8 mouse cellular contexts compared by ENCODE assay signal in genomic region chr2:59745428-59745827, GRCm38 (mm10).
A peak's percentile ranks its signal among the peaks of the same experiment; 100 is the strongest.
DNase-seq lines count a peak whose midpoint lies in the region; ATAC-seq and TF ChIP-seq lines count a peak whose summit lies in the region.

No protein-coding gene starts in this region.

- DNase-seq in heart, adult 2 months = peak; percentile 37 to 56
- peak; percentile 88 for DNase-seq in brain, adult 2 months (ENCODE audit: low read depth, low spot score)
- DNase-seq in kidney, postnatal 14 days = peak; percentile 65
- DNase-seq in lung, postnatal 14 days = peak; percentile 79
- peak; percentile 37 for DNase-seq in right cerebral cortex, postnatal 25 days

- H3K4me2 ChIP-seq in heart, embryonic 12.5 days = no peak overlapping the region
- H3K4me2 ChIP-seq in forebrain, embryonic 12.5 days = no peak overlapping the region

- intact Hi-C loops in heart, adult 2 months (cut with DNase I) = loop anchor here (1.0 to 5.0 kb wide), 3 partner anchors 73 to 204 kb away; partner anchors contain the start of gene Tanc1

- no peaks in the 10 kb centered on the region for H3K36me3 ChIP-seq in heart, adult 2 months (ENCODE audit: control insufficient read depth, insufficient read depth, low read length)
- peaks cover 8% of the 10 kb centered on the region; the same call in 1 of the 2 replicates for H3K36me3 ChIP-seq in heart, embryonic 12.5 days
- H3K36me3 ChIP-seq in forebrain, embryonic 12.5 days (replicated peaks) = no peaks in the 10 kb centered on the region

- no peak overlapping the region for H3K27ac ChIP-seq in heart, adult 2 months
- H3K27ac ChIP-seq in heart, embryonic 12.5 days (ENCODE audit: poor library complexity, severe bottlenecking) = no peak overlapping the region
- H3K27ac ChIP-seq in forebrain, embryonic 12.5 days = no peak overlapping the region

- peak; percentile 88 for TF ChIP-seq CTCF in heart, adult 2 months (IDR thresholded peaks at IDR 0.05)

- H3K27me3 ChIP-seq in heart, adult 2 months (ENCODE audit: control insufficient read depth, insufficient read depth, low read length) = no peaks in the 10 kb centered on the region
- H3K27me3 ChIP-seq in heart, embryonic 12.5 days (replicated peaks) = no peaks in the 10 kb centered on the region
- no peaks in the 10 kb centered on the region for H3K27me3 ChIP-seq in forebrain, embryonic 12.5 days

- no peaks in the 10 kb centered on the region; the same call in 1 of the 2 replicates for H3K79me2 ChIP-seq in heart, adult 2 months (replicated peaks; ENCODE audit: control insufficient read depth, insufficient read depth, low read length)

- no peaks in the 10 kb centered on the region for H3K9me3 ChIP-seq in heart, embryonic 12.5 days (replicated peaks)
- H3K9me3 ChIP-seq in forebrain, embryonic 12.5 days = no peaks in the 10 kb centered on the region

- TF ChIP-seq POLR2A in heart, adult 2 months (IDR thresholded peaks at IDR 0.05; ENCODE audit: insufficient read depth, low read depth, low read length) = no peak

- 33% methylated on average over 6 of the region's 6 CpGs for WGBS in heart, adult 2 months
- WGBS in heart, embryonic 12.5 days = 36% methylated on average over 6 of the region's 6 CpGs
- WGBS in forebrain, embryonic 12.5 days = 34% methylated on average over 6 of the region's 6 CpGs

- no peak overlapping the region for H3K9ac ChIP-seq in heart, adult 2 months (ENCODE audit: low read depth, low read length)
- H3K9ac ChIP-seq in heart, embryonic 12.5 days = no peak overlapping the region
- no peak overlapping the region for H3K9ac ChIP-seq in forebrain, embryonic 12.5 days

- no peak for ATAC-seq in heart, embryonic 12.5 days (ENCODE audit: insufficient number of reproducible peaks, low FRiP score)
- peak; percentile 34 for ATAC-seq in CD4-positive, CD25-positive, alpha-beta regulatory T cell, adult 4 months
- ATAC-seq in forebrain, embryonic 12.5 days (ENCODE audit: low FRiP score) = 0 out of 2 replicates have a peak, but pooled peaks have one; percentile 36

- 0 out of 2 replicates have a peak, but pooled peaks have one; percentile 28 for TF ChIP-seq EP300 in heart, adult 2 months (IDR thresholded peaks at IDR 0.05; ENCODE audit: insufficient read depth, low read depth, low read length)

- no peak overlapping the region for H3K4me3 ChIP-seq in heart, adult 2 months
- H3K4me3 ChIP-seq in heart, embryonic 12.5 days = no peak overlapping the region
- no peak overlapping the region for H3K4me3 ChIP-seq in forebrain, embryonic 12.5 days (replicated peaks)

- peaks cover 12% of the 10 kb centered on the region for H3K4me1 ChIP-seq in heart, adult 2 months (ENCODE audit: control insufficient read depth, insufficient read depth, low read length)
- H3K4me1 ChIP-seq in heart, embryonic 12.5 days (replicated peaks) = peaks cover 30% of the 10 kb centered on the region
- no peaks in the 10 kb centered on the region for H3K4me1 ChIP-seq in forebrain, embryonic 12.5 days

Comparison
In these comparisons a context has a peak if more than half of its experiments do, and no peak if none do; other contexts are left out.
1. DNase-seq: peak in every context shown above with its lines; median percentile 88 in brain, adult 2 months; 79 in lung, postnatal 14 days; 65 in kidney, postnatal 14 days; 46 in heart, adult 2 months; 37 in right cerebral cortex, postnatal 25 days.